Mouse (Mus musculus) lung, embryonic 14.5 days (tissue): ENCODE measurements around the gene Exoc7. TPM values are rescaled to one million over a fixed set of nuclear protein-coding genes. Genes with fewer than 3 reads are reported as not detected.

Source experiments
- ATAC-seq: fragments of 200-750 bp; cut with Nextera tagmentation; 2 replicates; pipeline ENCODE4 v1.8.0; 2017; ENCODE audit warnings: mild to moderate bottlenecking, moderate TSS enrichment, moderate library complexity; ENCODE audit not compliant: insufficient read depth
- DNase-seq: peaks from one replicate; pipeline ENCODE4 v3.0.0-alpha.2; 2015
- H3K27ac ChIP-seq: fragments of 300-500 bp; sonication (generic); 2 replicates; pipeline ENCODE4 v1.5.1; 2014; ENCODE audit warnings: low read depth, mild to moderate bottlenecking, moderate library complexity
- H3K27me3 ChIP-seq: fragments of 300-500 bp; sonication (generic); 2 replicates; pipeline ENCODE4 v1.6.1; 2014; ENCODE audit warnings: low read length, control low read depth; ENCODE audit not compliant: insufficient read depth
- H3K36me3 ChIP-seq: fragments of 300-500 bp; sonication (generic); 2 replicates; pipeline ENCODE4 v1.6.1; 2014; ENCODE audit warnings: control low read depth; ENCODE audit not compliant: insufficient read depth
- H3K4me1 ChIP-seq: fragments of 300-500 bp; sonication (generic); 2 replicates; pipeline ENCODE4 v1.6.1; 2014; ENCODE audit warnings: antibody characterized with exemption, control low read depth; ENCODE audit not compliant: insufficient read depth
- H3K4me2 ChIP-seq: fragments of 300-500 bp; sonication (generic); 2 replicates; pipeline ENCODE4 v1.6.1; 2014; ENCODE audit warnings: mild to moderate bottlenecking
- H3K4me3 ChIP-seq: fragments of 300-500 bp; sonication (generic); 2 replicates; pipeline ENCODE4 v1.5.1; 2014; ENCODE audit warnings: low read depth, low read length
- H3K9ac ChIP-seq: fragments of 300-500 bp; sonication (generic); 2 replicates; pipeline ENCODE4 v1.6.1; 2014
- H3K9me3 ChIP-seq: fragments of 300-500 bp; sonication (generic); 2 replicates; pipeline ENCODE4 v1.6.1; 2016; ENCODE audit warnings: low read depth, low read length, control low read depth
- CTCF ChIP-seq: IDR thresholded peaks from 2 replicates; pipeline ENCODE4 v1.5.1; 2016; ENCODE audit warnings: antibody characterized with exemption, low read depth
- WGBS: fragments of 180-500 bp; shearing (Covaris S2); extraction: QIAGEN DNeasy Blood & Tissue Kit; methylation state at CpG from one replicate; pipeline ENCODE4 v1.1.7; 2014; 5-methylcytosine and 5-hydroxymethylcytosine counted together
- polyA plus RNA-seq: library from polyadenylated mRNA; unstranded; fragments of >200 nt; fragmentation: Nextera tagmentation; extraction: Ambion mirVana; gene quantifications from 2 replicates; pipeline ENCODE4 v1.2.1, GENCODE M21; 2014

Gene Exoc7
- polyA plus RNA-seq, 1 experiment from 2014 or later, result 63.7 TPM

DNA sequence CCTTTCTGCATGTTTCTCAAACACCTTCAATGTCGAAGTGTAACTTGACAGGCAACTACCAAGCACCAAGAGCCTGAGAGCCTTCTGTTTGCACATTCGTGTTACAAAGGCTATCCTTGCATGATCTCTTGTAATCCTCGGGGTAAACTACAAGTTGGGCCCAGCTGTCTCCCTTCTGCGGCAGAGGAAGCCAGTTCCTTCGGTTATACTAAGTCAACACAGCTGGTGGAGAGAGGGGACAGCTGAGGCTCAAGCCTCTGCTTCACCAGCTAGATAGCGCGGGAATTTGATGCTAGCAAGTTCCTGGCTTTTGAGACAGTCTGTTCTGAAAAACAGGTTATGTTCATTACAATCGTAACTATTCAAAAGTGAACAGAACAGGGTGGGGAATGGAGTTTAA is 5.3 kb upstream of the Exoc7 start:
- Histone ChIP-seq H3K4me1 (no peaks in the 10 kb centered on the region; the same call in 1 of the 2 replicates), H3K4me2 (no peak overlapping the region), H3K27ac (peak overlapping the region; percentile 0; the same call in 1 of the 2 replicates), H3K9me3 (no peaks in the 10 kb centered on the region), H3K9ac (no peak overlapping the region), H3K27me3 (no peaks in the 10 kb centered on the region), H3K36me3 (no peaks in the 10 kb centered on the region), H3K4me3 (no peak overlapping the region)
- 14% methylated on average over 8 of the region's 8 CpGs for WGBS
- ATAC-seq (peak; percentile 63), DNase-seq (peak; percentile 78)
- TF ChIP-seq CTCF, result no peak

DNA sequence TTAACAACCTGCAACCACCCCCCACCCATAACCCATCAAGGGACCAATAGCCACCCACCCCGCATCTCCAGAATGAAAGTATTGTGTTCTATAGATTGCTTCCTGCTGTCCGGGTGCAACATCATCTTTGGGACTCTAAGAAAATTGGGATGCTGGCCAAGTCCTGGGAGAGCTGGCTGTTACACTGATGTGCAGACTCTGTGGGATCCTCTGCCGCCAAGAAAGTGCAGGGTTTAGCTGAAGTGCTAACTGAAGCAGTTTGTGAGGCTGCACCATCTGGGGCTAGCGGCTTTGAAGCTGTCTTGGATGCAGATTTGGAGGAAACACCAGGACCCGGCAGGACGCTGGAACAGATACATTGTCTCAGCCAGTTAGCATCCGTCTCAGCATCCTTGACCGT is 4.1 kb upstream of the Exoc7 start:
- Histone ChIP-seq H3K27me3 (no peaks in the 10 kb centered on the region), H3K9ac (no peak overlapping the region), H3K36me3 (no peaks in the 10 kb centered on the region), H3K4me3 (no peak overlapping the region), H3K4me2 (no peak overlapping the region), H3K4me1 (no peaks in the 10 kb centered on the region; the same call in 1 of the 2 replicates), H3K9me3 (no peaks in the 10 kb centered on the region), H3K27ac (peak overlapping the region; percentile 20; the same call in 1 of the 2 replicates)
- DNase-seq (peak; percentile 95), ATAC-seq (peak; percentile 62)
- 27% methylated on average over 8 of the region's 8 CpGs for WGBS
- TF ChIP-seq CTCF, result no peak

DNA sequence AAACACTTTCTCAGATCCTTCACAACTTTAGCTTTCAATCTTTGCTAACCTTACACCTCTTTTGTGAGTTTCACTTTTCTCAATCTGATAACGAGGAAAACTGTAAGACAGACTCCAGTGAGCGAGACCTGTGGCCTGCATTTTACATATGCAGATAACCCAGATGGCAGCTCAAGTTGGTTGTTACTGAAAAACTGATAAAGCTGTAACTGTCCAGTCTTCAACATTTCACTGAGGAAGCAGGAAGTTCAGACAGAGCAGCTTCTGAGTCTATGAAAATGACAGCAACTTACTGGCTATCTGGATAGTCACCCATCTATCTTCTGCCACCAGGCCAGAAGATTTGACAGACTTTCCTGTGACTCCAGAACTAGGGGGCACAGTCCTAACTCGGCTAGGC is 2.6 kb upstream of the Exoc7 start:
- WGBS, result 64% methylated on average over 3 of the region's 3 CpGs

DNA sequence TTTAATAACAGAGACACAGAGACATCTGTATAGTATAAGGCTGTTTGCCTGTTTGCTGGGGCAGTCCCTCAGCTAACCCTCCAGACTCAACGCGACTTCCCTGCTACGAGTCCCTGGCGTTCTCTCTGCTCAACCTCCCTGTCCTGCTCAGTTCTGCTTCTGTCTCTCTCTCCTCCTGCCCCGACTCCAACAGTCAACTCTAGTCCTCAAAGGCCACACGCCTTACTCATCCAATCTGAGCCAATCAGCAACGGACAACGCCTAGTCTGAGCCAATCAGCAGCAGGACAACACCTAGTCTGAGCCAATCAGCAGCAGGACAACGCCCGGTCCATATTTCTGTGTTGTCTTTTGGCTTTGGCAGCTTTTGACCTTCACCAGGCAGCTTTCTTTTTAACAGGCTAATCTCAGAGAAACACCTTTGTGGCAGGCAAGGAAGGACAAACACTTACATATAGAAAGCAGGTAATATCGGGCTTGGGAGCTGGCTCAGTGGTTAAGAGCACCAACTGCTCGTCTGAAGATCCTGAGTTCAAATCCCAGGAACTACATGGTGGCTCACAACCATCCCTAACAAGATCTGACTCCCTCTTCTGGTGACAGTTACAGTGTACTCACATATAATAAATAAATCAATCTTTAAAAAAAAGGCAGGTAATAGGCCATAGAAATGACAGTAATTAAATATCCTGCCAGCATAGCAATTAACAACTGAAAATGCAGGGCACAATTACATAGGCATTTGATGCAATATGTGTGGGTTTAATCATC is 914 bp upstream of the Exoc7 start:
- Histone ChIP-seq H3K27ac (no peak overlapping the region), H3K36me3 (peaks cover 20% of the 10 kb centered on the region), H3K4me1 (peaks cover 4% of the 10 kb centered on the region), H3K4me3 (no peak overlapping the region), H3K9ac (no peak overlapping the region), H3K4me2 (no peak overlapping the region), H3K27me3 (no peaks in the 10 kb centered on the region), H3K9me3 (no peaks in the 10 kb centered on the region)
- WGBS, result 87% methylated on average over 12 of the region's 12 CpGs
- no peak for TF ChIP-seq CTCF
- ATAC-seq (no peak), DNase-seq (no peak)

More for the DNA sequence above, 2.6 kb upstream of the Exoc7 start:
- DNase-seq (no peak), ATAC-seq (no peak)
- H3K9ac ChIP-seq, result no peak overlapping the region
- H3K36me3 ChIP-seq, result peaks cover 3% of the 10 kb centered on the region
- H3K9me3 ChIP-seq, result no peaks in the 10 kb centered on the region
- H3K4me2 ChIP-seq, result no peak overlapping the region
- H3K4me3 ChIP-seq, result no peak overlapping the region
- H3K4me1 ChIP-seq, result peaks cover 4% of the 10 kb centered on the region
- no peaks in the 10 kb centered on the region for H3K27me3 ChIP-seq
- no peak for TF ChIP-seq CTCF
- H3K27ac ChIP-seq, result no peak overlapping the region

DNA sequence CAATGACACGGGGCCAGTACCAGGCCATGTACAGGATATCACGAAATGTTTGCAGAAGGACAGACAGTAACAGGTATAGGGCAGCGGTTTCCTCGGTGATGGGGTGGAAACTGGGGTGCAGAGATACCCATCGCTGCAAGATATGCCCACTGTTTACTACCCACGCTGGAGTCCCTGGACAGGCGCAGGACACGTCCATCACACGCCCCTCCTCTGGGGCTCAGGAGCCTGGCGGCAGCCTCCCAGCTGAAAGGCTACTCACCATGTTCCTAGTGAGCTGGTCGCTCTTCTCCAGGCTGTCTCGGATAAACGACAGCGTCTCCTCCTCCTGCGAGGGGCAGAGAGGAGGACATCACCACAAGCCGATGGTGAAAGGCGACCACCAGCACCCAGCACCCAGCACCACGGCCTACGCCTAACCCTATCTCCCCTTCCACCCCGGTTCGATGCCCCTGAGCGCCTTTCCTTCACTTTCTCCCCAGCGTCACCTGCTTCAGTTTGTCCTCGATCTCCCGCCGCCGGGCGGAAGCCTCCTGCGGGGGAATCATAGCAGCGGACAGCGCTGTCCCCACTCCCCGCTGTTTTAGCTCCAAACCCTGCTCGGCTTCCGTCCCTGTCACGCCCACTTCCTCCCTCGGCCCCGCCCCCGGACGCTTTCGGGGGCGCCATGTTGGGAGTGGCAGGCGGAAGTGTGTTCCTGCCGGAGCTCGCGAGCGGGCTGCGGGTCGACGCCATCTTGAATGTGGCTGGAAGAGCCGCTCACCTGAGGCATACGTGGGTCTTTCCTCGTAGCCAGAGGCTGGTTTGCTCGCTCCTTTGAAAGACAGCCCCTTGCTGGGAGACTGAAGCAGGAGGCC is 679 bp downstream of the Exoc7 start:
- no peak for TF ChIP-seq CTCF
- peaks cover 31% of the 10 kb centered on the region for H3K36me3 ChIP-seq
- no peaks in the 10 kb centered on the region for H3K27me3 ChIP-seq
- peaks cover 4% of the 10 kb centered on the region; the same call in 1 of the 2 replicates for H3K4me1 ChIP-seq
- DNase-seq, result peak; percentile 98
- no peaks in the 10 kb centered on the region for H3K9me3 ChIP-seq
- H3K9ac ChIP-seq, result peak overlapping the region; percentile 71
- 1% methylated on average over 53 of the region's 53 CpGs for WGBS
- peak overlapping the region; percentile 74 for H3K4me3 ChIP-seq
- H3K4me2 ChIP-seq, result peak overlapping the region; percentile 85
- peak; percentile 93 for ATAC-seq
- no peak overlapping the region; the same call in 1 of the 2 replicates for H3K27ac ChIP-seq

DNA sequence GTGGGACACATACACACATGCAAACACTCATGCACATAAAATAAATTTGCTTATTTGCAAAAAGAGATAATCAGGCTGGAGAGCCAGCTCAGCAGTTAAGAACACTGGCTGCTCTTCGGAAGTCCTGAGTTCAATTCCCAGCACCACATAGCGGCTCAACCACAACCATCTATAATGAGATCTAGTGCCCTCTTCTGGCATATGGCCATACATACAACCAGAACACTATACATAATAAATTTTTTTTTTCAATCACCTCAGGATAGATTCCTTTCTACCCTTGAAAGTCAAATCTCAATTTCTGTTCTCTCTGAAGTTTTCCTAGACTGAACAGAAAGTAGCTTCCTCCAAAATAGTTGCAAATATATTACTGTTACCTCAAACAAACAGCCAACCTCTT is 1.6 kb downstream of the Exoc7 start:
- H3K4me2 ChIP-seq, result peak overlapping the region; percentile 85

DNA sequence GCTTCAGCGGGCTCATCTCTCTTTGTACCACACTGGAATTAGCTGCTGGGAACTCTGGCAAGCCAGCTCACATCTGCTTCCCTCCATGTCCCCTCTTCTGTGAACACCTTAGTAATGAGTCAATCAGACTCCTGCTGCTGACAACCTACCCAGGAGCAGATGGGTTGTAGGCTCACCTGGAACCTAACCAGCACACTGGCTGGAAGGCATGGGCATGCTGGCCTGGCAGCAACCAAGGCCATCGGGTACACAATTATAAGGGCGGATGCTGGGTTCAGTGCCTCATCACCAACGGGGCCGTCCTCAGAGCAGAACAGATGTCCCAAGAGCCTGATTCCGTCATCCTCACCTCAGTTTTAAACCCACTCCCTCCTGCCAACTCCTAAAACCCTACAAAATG is 8.4 kb downstream of the Exoc7 start:
- no peak for TF ChIP-seq CTCF
- Histone ChIP-seq H3K4me1 (no peaks in the 10 kb centered on the region), H3K4me3 (no peak overlapping the region), H3K4me2 (no peak overlapping the region), H3K36me3 (peaks cover 80% of the 10 kb centered on the region), H3K9ac (peak overlapping the region; percentile 26; the same call in 1 of the 2 replicates), H3K27me3 (no peaks in the 10 kb centered on the region), H3K27ac (no peak overlapping the region), H3K9me3 (no peaks in the 10 kb centered on the region)
- WGBS, result 88% methylated on average over 6 of the region's 6 CpGs
- ATAC-seq (no peak), DNase-seq (no peak)

More for the DNA sequence above, 1.6 kb downstream of the Exoc7 start:
- Histone ChIP-seq H3K4me3 (peak overlapping the region; percentile 74), H3K27me3 (no peaks in the 10 kb centered on the region), H3K9me3 (no peaks in the 10 kb centered on the region), H3K4me1 (peaks cover 4% of the 10 kb centered on the region; the same call in 1 of the 2 replicates), H3K9ac (no peak overlapping the region), H3K36me3 (peaks cover 41% of the 10 kb centered on the region), H3K27ac (no peak overlapping the region)
- TF ChIP-seq CTCF, result no peak
- WGBS, result 98% methylated on average over 2 of the region's 2 CpGs
- DNase-seq, result no peak
- ATAC-seq, result no peak
